Mouse (Mus musculus) CD4-positive, CD25-positive, alpha-beta regulatory T cell (primary cell): ENCODE data around the gene Zscan26. TPM values are rescaled to one million over a fixed set of nuclear protein-coding genes. Genes with fewer than 3 reads are reported as not detected.

ENCODE experiments used
- polyA plus RNA-seq: library from polyadenylated mRNA; unstranded; fragments of 100-300 nt; shearing (Covaris generic); gene quantifications from one replicate; pipeline ENCODE4 v1.2.1, GENCODE M21; 2017

Gene Zscan26
- 7.3 TPM for polyA plus RNA-seq

GRCm38 (mm10) chr13:21453449-21453848 is at the start of gene Zscan26:
Gene Zscan26, minus strand, starts transcription at chr13:21453730.

GRCm38 (mm10) chr13:21501182-21501581 is 47.7 kb upstream of the Zscan26 start, which contains the start of gene Gm11273:
Gene Gm11273, minus strand, starts transcription at chr13:21501418.

GRCm38 (mm10) chr13:21495080-21495479 is 41.5 kb upstream of the Zscan26 start, which contains the start of gene AK157302:
Gene AK157302, plus strand, starts transcription at chr13:21495223.

DNA sequence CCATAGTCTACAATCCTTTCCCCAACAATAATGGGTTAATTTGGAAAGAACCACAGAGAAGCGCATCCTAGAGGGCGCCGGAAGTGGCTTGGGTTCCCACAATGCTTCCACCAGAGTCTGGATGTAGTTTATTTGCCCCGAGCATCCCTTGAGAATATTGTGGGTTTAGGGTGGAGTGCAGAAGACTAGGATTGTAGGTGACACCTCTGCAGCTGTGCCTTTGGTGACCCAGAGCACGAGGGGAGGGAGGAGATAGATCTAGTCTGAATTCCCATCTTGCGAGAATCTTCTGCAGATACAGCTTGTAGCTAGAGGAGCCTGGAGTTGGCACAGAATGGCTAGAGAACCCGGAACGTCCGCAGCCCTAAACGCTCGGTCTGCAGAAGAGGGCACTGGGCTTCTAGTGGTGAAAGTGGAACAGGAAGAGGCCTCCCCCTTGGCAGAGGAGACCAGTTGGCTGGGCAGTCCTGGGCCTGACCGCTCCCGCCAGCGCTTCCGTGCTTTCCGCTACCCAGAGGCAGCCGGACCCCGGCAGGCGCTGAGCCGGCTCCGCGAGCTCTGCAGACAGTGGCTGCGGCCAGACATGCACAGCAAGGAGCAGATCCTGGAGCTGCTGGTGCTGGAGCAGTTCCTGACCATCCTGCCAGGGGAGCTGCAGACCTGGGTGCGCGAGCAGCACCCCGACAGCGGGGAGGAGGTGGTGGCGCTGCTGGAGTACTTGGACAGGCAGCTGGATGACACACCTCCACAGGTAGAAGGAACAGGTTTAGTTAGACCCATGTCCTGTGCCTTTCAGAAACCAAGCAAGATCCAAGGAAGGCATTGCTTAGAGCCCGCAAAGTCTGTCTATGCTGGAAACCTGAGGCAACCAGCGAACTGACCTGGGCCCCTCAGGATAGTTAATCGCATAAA is 25.5 kb upstream of the Zscan26 start, which contains the start of the genes Zkscan4 and Gm10065:
Zkscan4 (plus strand) TSS at position 149 of the 912 bp plus-strand sequence.
Gm10065 (minus strand) TSS at position 683 of the 912 bp plus-strand sequence.

DNA sequence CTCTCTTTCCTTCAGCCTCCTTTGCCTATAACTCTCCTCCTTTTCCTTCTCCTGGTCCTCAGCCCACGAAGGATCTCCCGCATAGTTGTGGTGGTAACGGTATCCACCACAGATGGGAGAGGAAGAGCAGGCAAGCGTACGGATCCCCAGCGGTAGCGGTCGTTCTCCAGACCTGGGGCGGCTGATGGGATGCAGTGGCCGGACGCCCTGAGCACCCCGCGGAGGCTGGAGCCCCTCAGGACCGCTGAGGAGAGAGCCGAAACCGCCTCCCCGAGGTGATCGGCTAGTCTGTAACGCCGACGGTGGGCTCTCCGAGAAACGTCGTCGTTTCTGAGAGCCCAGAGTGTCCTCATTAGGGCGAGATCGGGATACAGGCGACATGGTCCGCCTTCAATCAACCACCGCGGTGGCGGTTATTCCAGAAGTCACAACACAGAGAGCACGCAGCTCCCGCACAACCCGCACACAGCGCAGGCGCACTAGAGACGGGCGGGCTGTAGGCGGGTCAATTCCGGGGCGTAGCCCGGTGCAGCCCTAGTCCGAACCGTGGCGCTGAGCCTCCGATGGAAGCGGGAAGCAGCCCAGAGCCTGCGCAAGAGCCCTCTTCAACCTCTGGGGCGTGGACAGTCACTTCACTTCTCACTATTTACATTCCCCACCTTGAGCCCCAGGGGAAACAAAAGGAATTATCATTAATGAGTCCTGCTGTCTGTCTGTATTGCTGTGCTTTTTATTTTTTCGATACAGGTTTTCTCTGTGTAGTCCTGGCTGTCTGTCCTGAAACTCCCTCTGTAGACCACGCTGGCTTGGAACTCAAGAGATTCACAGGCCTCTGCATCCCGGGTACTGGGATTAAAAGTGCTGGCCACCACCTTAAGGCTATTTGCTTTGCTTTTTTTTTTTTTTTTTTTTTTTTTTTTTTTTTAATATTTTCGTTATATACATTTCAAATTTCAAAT is 14.8 kb upstream of the Zscan26 start, which contains the start of gene Nkapl:
Nkapl (minus strand) TSS at position 449 of the 959 bp plus-strand sequence.

DNA sequence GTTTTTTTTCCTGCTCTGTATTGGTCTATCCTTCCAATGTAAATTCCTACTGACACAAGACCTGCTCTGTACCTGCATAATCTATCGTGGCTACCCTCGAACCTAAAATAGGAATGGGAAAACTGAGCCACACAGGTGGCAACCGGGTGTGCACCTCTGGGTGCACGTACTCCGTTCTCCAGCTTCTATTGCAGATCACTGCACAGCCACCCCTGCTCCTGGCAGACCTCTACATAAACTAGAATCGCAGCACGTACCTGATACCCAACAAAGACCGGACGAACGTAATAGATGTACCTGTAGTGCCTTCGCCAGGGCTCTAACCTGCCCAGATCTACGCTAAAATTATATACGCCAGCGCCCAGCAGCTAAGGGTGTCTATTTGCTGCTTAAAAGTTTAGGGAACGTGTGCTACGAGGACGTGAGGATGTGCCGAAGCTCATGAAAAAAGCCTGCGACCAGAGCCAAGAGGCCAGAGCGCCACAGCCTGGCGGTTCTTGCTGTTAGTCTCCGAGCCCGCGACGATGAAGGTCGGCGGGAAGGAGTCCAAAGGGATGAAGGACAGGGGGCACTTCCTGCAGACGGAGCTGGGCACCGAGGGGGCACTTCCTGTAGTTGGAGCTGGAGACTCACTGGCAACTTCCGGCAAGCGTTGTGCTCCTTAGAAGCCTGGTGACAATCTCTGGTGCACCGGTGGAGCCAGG is 12.9 kb downstream of the Zscan26 start, which contains the start of gene Pgbd1:
Pgbd1 (minus strand) TSS at position 556 of the 704 bp plus-strand sequence.

GRCm38 (mm10) chr13:21402287-21402846 is 51.2 kb downstream of the Zscan26 start, which contains the start of gene Zkscan3:
Gene Zkscan3, minus strand, starts transcription at chr13:21402755.

Other genes with a start within 250 kb of the Zscan26 start
- not detected for gene Gpx5, start 161.0 kb downstream of the Zscan26 start, polyA plus RNA-seq
- not detected for gene Gpx6, start 141.6 kb downstream of the Zscan26 start, polyA plus RNA-seq
- not detected for gene Olfr1367, start 106.8 kb downstream of the Zscan26 start, polyA plus RNA-seq
- 11.1 TPM for gene Zscan12, start 90.9 kb downstream of the Zscan26 start, polyA plus RNA-seq
- 65.3 TPM for gene Zkscan3, start 51.0 kb downstream of the Zscan26 start, polyA plus RNA-seq
- 0.51 TPM for gene Pgbd1, start 12.7 kb downstream of the Zscan26 start, polyA plus RNA-seq
- gene Nkapl, start 14.8 kb upstream of the Zscan26 start, polyA plus RNA-seq, result not detected
- 0.13 TPM for gene Zkscan4, start 25.2 kb upstream of the Zscan26 start, polyA plus RNA-seq
- gene Gm10065, start 25.7 kb upstream of the Zscan26 start, polyA plus RNA-seq, result not detected
- not detected for gene AK157302, start 41.5 kb upstream of the Zscan26 start, polyA plus RNA-seq
- 8.7 TPM for gene Gm11273, start 47.7 kb upstream of the Zscan26 start, polyA plus RNA-seq
- 7.3 TPM for gene Zkscan8, start 77.4 kb upstream of the Zscan26 start, polyA plus RNA-seq
- not detected for gene Olfr1366, start 89.1 kb upstream of the Zscan26 start, polyA plus RNA-seq
- gene Olfr1535, start 106.2 kb upstream of the Zscan26 start, polyA plus RNA-seq, result not detected
- gene Olfr1364, start 128.0 kb upstream of the Zscan26 start, polyA plus RNA-seq, result not detected
- not detected for gene Olfr1362, start 160.3 kb upstream of the Zscan26 start, polyA plus RNA-seq
- not detected for gene Olfr11, start 188.8 kb upstream of the Zscan26 start, polyA plus RNA-seq
- gene Olfr1361, start 209.7 kb upstream of the Zscan26 start, polyA plus RNA-seq, result not detected
- gene Olfr1360, start 223.7 kb upstream of the Zscan26 start, polyA plus RNA-seq, result not detected
- not detected for gene Olfr1359, start 244.4 kb upstream of the Zscan26 start, polyA plus RNA-seq